Mouse (Mus musculus) midbrain, embryonic 10.5 days (tissue): ENCODE measurements around the gene Atp1b2. TPM values are rescaled to one million over a fixed set of nuclear protein-coding genes. Genes with fewer than 3 reads are reported as not detected.

Source experiments
- microRNA counts: library from miRNA; unstranded; fragments of <30 nt; microRNA quantifications from one replicate; lab custom pipeline; 2017
- microRNA-seq: library from miRNA; unstranded; fragments of <30 nt; microRNA quantifications from one replicate; pipeline ENCODE4, GENCODE M21; 2017
- polyA plus RNA-seq: library from polyadenylated mRNA; unstranded; fragments of >200 nt; fragmentation: Nextera tagmentation; extraction: Ambion mirVana; gene quantifications from 2 replicates; pipeline ENCODE4 v1.2.1, GENCODE M21; 2016

The Atp1b2 gene
- polyA plus RNA-seq, 1 experiment from 2014 or later, result 6.0 TPM

MicroRNAs within 50 kb of the gene (microRNA counts, 519-probe panel; counts per million panel counts)
- microRNA mmu-miR-467f (lab: Ali Mortazavi, UCI), result not detected

Small RNAs within 50 kb of the gene (microRNA-seq; reads per million reads assigned to microRNA genes)
- gene Mir467f, result not detected

Other genes starting within 250 kb of the Atp1b2 start
- 41.7 and 50.6 TPM in 2 replicates for gene Chd3, start 236.5 kb downstream of the Atp1b2 start, polyA plus RNA-seq
- gene Naa38, start 210.5 kb downstream of the Atp1b2 start, polyA plus RNA-seq, result 145 and 146 TPM in 2 replicates
- gene Cyb5d1, start 210.3 kb downstream of the Atp1b2 start, polyA plus RNA-seq, result 50.4 and 57.3 TPM in 2 replicates
- 16.9 and 21.4 TPM in 2 replicates for gene Tmem88, start 207.7 kb downstream of the Atp1b2 start, polyA plus RNA-seq
- 31.8 and 37.1 TPM in 2 replicates for gene Kdm6b, start 192.3 kb downstream of the Atp1b2 start, polyA plus RNA-seq
- gene Dnah2, start 56.8 kb downstream of the Atp1b2 start, polyA plus RNA-seq, result 1.2 and 1.9 TPM in 2 replicates
- 48.8 and 53.9 TPM in 2 replicates for gene Efnb3, start 45.7 kb downstream of the Atp1b2 start, polyA plus RNA-seq
- gene Wrap53, start 25.7 kb downstream of the Atp1b2 start, polyA plus RNA-seq, result 45.0 and 50.7 TPM in 2 replicates
- gene Trp53, start 25.6 kb downstream of the Atp1b2 start, polyA plus RNA-seq, result 148 and 166 TPM in 2 replicates
- gene Shbg, start 12.0 kb upstream of the Atp1b2 start, polyA plus RNA-seq, result not detected in 2 replicates
- gene Sat2, start 16.1 kb upstream of the Atp1b2 start, polyA plus RNA-seq, result 16.1 and 20.6 TPM in 2 replicates
- gene Fxr2, start 27.0 kb upstream of the Atp1b2 start, polyA plus RNA-seq, result 36.2 and 39.1 TPM in 2 replicates
- 0.16 TPM in 1 of 2 replicates, not detected in the other for gene Sox15, start 49.4 kb upstream of the Atp1b2 start, polyA plus RNA-seq
- 85.1 and 86.2 TPM in 2 replicates for gene Mpdu1, start 56.7 kb upstream of the Atp1b2 start, polyA plus RNA-seq
- 7.0 and 7.4 TPM in 2 replicates for gene Cd68, start 60.2 kb upstream of the Atp1b2 start, polyA plus RNA-seq
- gene Eif4a1, start 66.5 kb upstream of the Atp1b2 start, polyA plus RNA-seq, result 710 and 716 TPM in 2 replicates
- 112 and 114 TPM in 2 replicates for gene Senp3, start 76.1 kb upstream of the Atp1b2 start, polyA plus RNA-seq
- 0.11 and 0.30 TPM in 2 replicates for gene Tnfsf13, start 79.8 kb upstream of the Atp1b2 start, polyA plus RNA-seq
- 1.2 and 1.4 TPM in 2 replicates for gene Tnfsf12, start 89.9 kb upstream of the Atp1b2 start, polyA plus RNA-seq
- 1.0 and 1.3 TPM in 2 replicates for gene Tnfsfm13, start 90.2 kb upstream of the Atp1b2 start, polyA plus RNA-seq
- 25.6 and 32.2 TPM in 2 replicates for gene Polr2a, start 152.7 kb upstream of the Atp1b2 start, polyA plus RNA-seq
- gene Slc35g3, start 156.0 kb upstream of the Atp1b2 start, polyA plus RNA-seq, result 0.09 TPM in 1 of 2 replicates, not detected in the other
- gene Zbtb4, start 160.0 kb upstream of the Atp1b2 start, polyA plus RNA-seq, result 0.64 and 0.91 TPM in 2 replicates
- gene Chrnb1, start 190.0 kb upstream of the Atp1b2 start, polyA plus RNA-seq, result 1.1 TPM in 2 replicates
- gene Fgf11, start 195.9 kb upstream of the Atp1b2 start, polyA plus RNA-seq, result 1.0 and 1.4 TPM in 2 replicates
- gene Tmem102, start 199.7 kb upstream of the Atp1b2 start, polyA plus RNA-seq, result 0.90 and 0.99 TPM in 2 replicates
- not detected in 2 replicates for gene Gm39566, start 209.4 kb upstream of the Atp1b2 start, polyA plus RNA-seq
- gene Spem2, start 212.5 kb upstream of the Atp1b2 start, polyA plus RNA-seq, result not detected in 2 replicates
- gene Spem1, start 216.2 kb upstream of the Atp1b2 start, polyA plus RNA-seq, result 0.12 and 0.19 TPM in 2 replicates
- gene Nlgn2, start 231.8 kb upstream of the Atp1b2 start, polyA plus RNA-seq, result 6.1 and 8.6 TPM in 2 replicates
- 345 and 346 TPM in 2 replicates for gene Tmem256, start 232.6 kb upstream of the Atp1b2 start, polyA plus RNA-seq
- gene Plscr3, start 240.4 kb upstream of the Atp1b2 start, polyA plus RNA-seq, result 70.4 and 81.8 TPM in 2 replicates